26 mouse cellular contexts compared by ENCODE assay signal in the genomic region with DNA sequence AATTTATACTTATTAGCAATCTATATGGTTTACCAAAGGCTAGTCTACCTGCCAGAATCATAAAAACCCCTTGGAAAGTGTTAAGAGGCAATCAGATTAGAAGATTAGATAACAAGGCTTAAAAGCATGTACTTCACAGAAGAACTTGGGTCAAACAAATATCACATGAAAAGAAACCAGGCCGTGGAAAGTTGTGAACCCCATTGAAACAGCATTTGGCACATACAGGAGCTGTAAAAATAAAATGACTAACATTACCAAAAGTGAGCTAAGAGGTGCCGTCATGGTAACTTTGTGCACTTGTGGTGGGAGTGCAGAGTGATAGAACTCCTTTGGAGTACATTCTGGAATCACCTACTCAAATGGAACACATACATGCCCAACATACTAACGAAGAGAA. TPM values are rescaled to one million over a fixed set of nuclear protein-coding genes. Genes with fewer than 3 reads are reported as not detected.
A peak's percentile ranks its signal among the peaks of the same experiment; 100 is the strongest.
DNase-seq lines count a peak whose midpoint lies in the region; ATAC-seq and TF ChIP-seq lines count a peak whose summit lies in the region.
"Had no signal": no experiment of that assay in that cellular context is flagged by ENCODE, and none has a peak within 500 bp of the region (broad histone marks: within the 10 kb centered on the region; RNA-seq: fewer than 3 reads in every experiment).

No protein-coding gene starts in this region.

- no peak for TF ChIP-seq RAD21 in CH12.LX (IDR thresholded peaks at IDR 0.05; ENCODE audit: low read depth, low read length)

- TF ChIP-seq CTCF in CH12.LX (conservative IDR thresholded peaks at IDR 0.05 in 1 of 2, IDR thresholded peaks at IDR 0.05 in 1 of 2; ENCODE audit: low read depth in 2 of 2, low read length in 2 of 2), result no peak

- no peak overlapping the region for H3K27ac ChIP-seq in lung, embryonic 16.5 days (ENCODE audit: low read length)
- 0 out of 2 replicates have a peak overlapping the region, but pooled peaks have one; percentile 41 for H3K27ac ChIP-seq in CH12.LX (ENCODE audit: insufficient read depth, low read depth)
- no peak overlapping the region for H3K27ac ChIP-seq in hindbrain, embryonic 12.5 days
- H3K27ac ChIP-seq: embryonic facial prominence, embryonic 13.5 days; embryonic facial prominence, embryonic 15.5 days; forebrain, embryonic 10.5 days; forebrain, embryonic 12.5 days had no signal

- dilution Hi-C loops in CH12.LX (cut with MboI; ENCODE audit: extremely low pct_ligation_motif_present, extremely low pct_unique_long_range_greater_than_20kb, low sequenced_read_pairs), result no loop called here

- H3K4me3 ChIP-seq in lung, embryonic 16.5 days (ENCODE audit: low read length), result no peak overlapping the region
- no peak overlapping the region for H3K4me3 ChIP-seq in CH12.LX (replicated peaks in 1 of 3; ENCODE audit: low read depth in 2 of 3, low read length in 2 of 3, poor library complexity in 1 of 3)
- H3K4me3 ChIP-seq in hindbrain, embryonic 12.5 days, result no peak overlapping the region
- H3K4me3 ChIP-seq: embryonic facial prominence, embryonic 13.5 days; embryonic facial prominence, embryonic 15.5 days; erythroblast, embryonic 14.5 days; forebrain, embryonic 10.5 days; forebrain, embryonic 12.5 days had no signal

- no peak for TF ChIP-seq EP300 in CH12.LX (IDR thresholded peaks at IDR 0.05; ENCODE audit: low read length)

- no peak for DNase-seq in lung, postnatal 10 days
- DNase-seq in lung, postnatal 36 days, result peak; percentile 21
- no peak for DNase-seq in lung, postnatal 14 days
- peak; percentile 2 for DNase-seq in CD4-positive helper T cell, adult 2 months (ENCODE audit: low read depth, low spot score)
- DNase-seq in CH12.LX (ENCODE audit: extremely low read depth), result no peak
- DNase-seq: adrenal gland, adult 2 months; adrenal gland, postnatal 10 days; adrenal gland, postnatal 25 days; cerebellum, adult 11 months; cerebellum, adult 18-20 months; cerebellum, adult 8-10 months; cerebellum, adult 9-11 months; cerebellum, postnatal 14 days; cerebellum, postnatal 36 days; embryo, embryonic 11 days had no signal

- H3K4me1 ChIP-seq in lung, embryonic 16.5 days (replicated peaks; ENCODE audit: control insufficient read depth, insufficient read depth, low read length), result peaks cover 2% of the 10 kb centered on the region; the same call in 1 of the 2 replicates
- H3K4me1 ChIP-seq in CH12.LX (ENCODE audit: control insufficient read depth in 1 of 2, insufficient read depth in 2 of 2), result peaks cover 7 to 63% of the 10 kb centered on the region in 2 experiments
- H3K4me1 ChIP-seq in hindbrain, embryonic 12.5 days, result no peaks in the 10 kb centered on the region
- H3K4me1 ChIP-seq: embryonic facial prominence, embryonic 13.5 days; embryonic facial prominence, embryonic 15.5 days; forebrain, embryonic 10.5 days; forebrain, embryonic 12.5 days had no signal

- no peaks in the 10 kb centered on the region for H3K9me3 ChIP-seq in lung, embryonic 16.5 days (ENCODE audit: control insufficient read depth, low read length)
- no peaks in the 10 kb centered on the region for H3K9me3 ChIP-seq in CH12.LX (replicated peaks; ENCODE audit: low read length)
- H3K9me3 ChIP-seq in hindbrain, embryonic 12.5 days (replicated peaks), result no peaks in the 10 kb centered on the region
- H3K9me3 ChIP-seq: embryonic facial prominence, embryonic 13.5 days; embryonic facial prominence, embryonic 15.5 days; forebrain, embryonic 10.5 days; forebrain, embryonic 12.5 days had no signal

- peak; percentile 71 for ATAC-seq in lung, embryonic 16.5 days (ENCODE audit: low read depth)
- no peak for ATAC-seq in hindbrain, embryonic 12.5 days (ENCODE audit: low FRiP score)
- ATAC-seq: CD4-positive, CD25-positive, alpha-beta regulatory T cell, adult 4 months; forebrain, embryonic 14.5 days; forebrain, embryonic 16.5 days had no signal

- H3K9ac ChIP-seq in lung, embryonic 16.5 days (ENCODE audit: low read length), result no peak overlapping the region
- H3K9ac ChIP-seq in CH12.LX (ENCODE audit: insufficient read depth, low read depth), result no peak overlapping the region; the same call in 1 of the 2 replicates
- H3K9ac ChIP-seq in hindbrain, embryonic 12.5 days, result no peak overlapping the region
- H3K9ac ChIP-seq: embryonic facial prominence, embryonic 13.5 days; embryonic facial prominence, embryonic 15.5 days; forebrain, embryonic 12.5 days had no signal

- H3K4me2 ChIP-seq in lung, embryonic 16.5 days (ENCODE audit: low read depth, low read length), result no peak overlapping the region
- peak overlapping the region; percentile 40; the same call in 1 of the 2 replicates for H3K4me2 ChIP-seq in CH12.LX (ENCODE audit: insufficient read depth, low read depth, poor library complexity, severe bottlenecking)
- no peak overlapping the region for H3K4me2 ChIP-seq in hindbrain, embryonic 12.5 days (replicated peaks)
- H3K4me2 ChIP-seq: embryonic facial prominence, embryonic 13.5 days; embryonic facial prominence, embryonic 15.5 days; forebrain, embryonic 12.5 days had no signal

- no peaks in the 10 kb centered on the region for H3K79me2 ChIP-seq in CH12.LX (replicated peaks; ENCODE audit: control insufficient read depth, extremely low read depth, insufficient read depth, poor library complexity, severe bottlenecking)

- no peak for TF ChIP-seq POLR2A in CH12.LX (IDR thresholded peaks at IDR 0.05; ENCODE audit: low read depth, low read length)

- no peaks in the 10 kb centered on the region for H3K36me3 ChIP-seq in lung, embryonic 16.5 days (ENCODE audit: control insufficient read depth, insufficient read depth, low read length)
- H3K36me3 ChIP-seq in CH12.LX (replicated peaks in 1 of 2; ENCODE audit: control insufficient read depth in 1 of 2, insufficient read depth in 1 of 2, low read length in 1 of 2), result no peaks in the 10 kb centered on the region
- H3K36me3 ChIP-seq in hindbrain, embryonic 12.5 days, result no peaks in the 10 kb centered on the region
- H3K36me3 ChIP-seq: embryonic facial prominence, embryonic 13.5 days; embryonic facial prominence, embryonic 15.5 days; forebrain, embryonic 10.5 days; forebrain, embryonic 12.5 days had no signal

- WGBS in lung, embryonic 16.5 days, result 61% methylated on average over 3 of the region's 3 CpGs
- WGBS in hindbrain, embryonic 12.5 days, result 92% methylated on average over 3 of the region's 3 CpGs

- in situ Hi-C loops in CH12.LX (cut with MboI; ENCODE audit: low pct_ligation_motif_present, low pct_unique_long_range_greater_than_20kb, low sequenced_read_pairs), result loop anchor here (25.0 kb wide), 4 partner anchors 140 to 765 kb away; no protein-coding TSS in a partner anchor

- no peaks in the 10 kb centered on the region for H3K27me3 ChIP-seq in lung, embryonic 16.5 days (ENCODE audit: control insufficient read depth, insufficient read depth, low read depth, low read length)
- H3K27me3 ChIP-seq in CH12.LX (replicated peaks), result no peaks in the 10 kb centered on the region
- H3K27me3 ChIP-seq in hindbrain, embryonic 12.5 days, result no peaks in the 10 kb centered on the region
- H3K27me3 ChIP-seq: embryonic facial prominence, embryonic 13.5 days; embryonic facial prominence, embryonic 15.5 days; forebrain, embryonic 12.5 days had no signal

TF ChIP-seq in CH12.LX, 34 proteins besides CTCF, POLR2A, EP300 and RAD21:
- TF ChIP-seq ZC3H11A (IDR thresholded peaks at IDR 0.05; ENCODE audit: low read depth, low read length) (no peak), GABPA (IDR thresholded peaks at IDR 0.05; ENCODE audit: insufficient replicate concordance, low read depth, low read length) (no peak), BHLHE40 (IDR thresholded peaks at IDR 0.05; ENCODE audit: low read depth, low read length) (no peak), E2F4 (IDR thresholded peaks at IDR 0.05; ENCODE audit: insufficient replicate concordance, low read depth, low read length) (no peak), MAFK (IDR thresholded peaks at IDR 0.05; ENCODE audit: insufficient replicate concordance, low read length) (no peak), TCF12 (IDR thresholded peaks at IDR 0.05; ENCODE audit: low read depth, low read length) (no peak), USF2 (conservative IDR thresholded peaks at IDR 0.05; ENCODE audit: low read depth, low read length) (no peak), SIN3A (IDR thresholded peaks at IDR 0.05; ENCODE audit: low read length) (no peak), NELFE (IDR thresholded peaks at IDR 0.05; ENCODE audit: low read depth, low read length) (no peak), USF1 (IDR thresholded peaks at IDR 0.05; ENCODE audit: low read depth, low read length) (no peak), ETS1 (conservative IDR thresholded peaks at IDR 0.05; ENCODE audit: low read depth, low read length) (no peak), NRF1 (IDR thresholded peaks at IDR 0.05; ENCODE audit: low read depth, low read length) (no peak), IRF4 (IDR thresholded peaks at IDR 0.05; ENCODE audit: low read depth, low read length) (no peak), MEF2A (IDR thresholded peaks at IDR 0.05; ENCODE audit: borderline replicate concordance, low read depth, low read length) (no peak), CHD1 (IDR thresholded peaks at IDR 0.05; ENCODE audit: low read depth, low read length) (no peak), SMC3 (IDR thresholded peaks at IDR 0.05; ENCODE audit: low read depth, low read length) (no peak)
TF ChIP-seq in CH12.LX: peak in this region for 0.

RNA-seq across cellular contexts. Expression of a gene that starts 18.8 kb away (rescaled TPM):
- 43.0 and 45.7 TPM in 2 replicates for polyA plus RNA-seq in lung, embryonic 16.5 days (2015; fragmentation: Nextera tagmentation; extraction: Ambion mirVana)
- total RNA-seq in CH12.LX (2012; rRNA removed) (56.7 and 70.6 TPM in 2 replicates), CH12.LX (2014; rRNA removed) (26.3 and 31.5 TPM in 2 replicates)
- 51.3 and 54.6 TPM in 2 replicates for polyA plus RNA-seq in CH12.LX (2012; ENCODE audit: insufficient read length, low read depth)
- 36.4 and 38.6 TPM in 2 replicates for polyA plus RNA-seq in hindbrain, embryonic 12.5 days (2016; fragmentation: Nextera tagmentation; extraction: Ambion mirVana)
- total RNA-seq: MEL had no signal

Comparison
In these comparisons a context has a peak if more than half of its experiments do, and no peak if none do; other contexts are left out.
1. DNase-seq: peak in lung, postnatal 36 days (single experiment) and CD4-positive helper T cell, adult 2 months (single experiment); none in lung, postnatal 10 days (single experiment), lung, postnatal 14 days (single experiment) and CH12.LX (single experiment).